Mouse (Mus musculus) right cerebral cortex, adult 18-20 months (tissue): ENCODE data around the gene Ccdc141.
A peak's percentile ranks its signal among the peaks of the same experiment; 100 is the strongest.

Experiments used
- DNase-seq: peaks from one replicate; pipeline ENCODE4 v3.0.0; 2022; ENCODE audit warnings: mixed read lengths

Ccdc141 gene

GRCm38 (mm10) chr2:77118102-77118501 is 52.3 kb downstream of the Ccdc141 start:
- DNase-seq = no peak

DNA sequence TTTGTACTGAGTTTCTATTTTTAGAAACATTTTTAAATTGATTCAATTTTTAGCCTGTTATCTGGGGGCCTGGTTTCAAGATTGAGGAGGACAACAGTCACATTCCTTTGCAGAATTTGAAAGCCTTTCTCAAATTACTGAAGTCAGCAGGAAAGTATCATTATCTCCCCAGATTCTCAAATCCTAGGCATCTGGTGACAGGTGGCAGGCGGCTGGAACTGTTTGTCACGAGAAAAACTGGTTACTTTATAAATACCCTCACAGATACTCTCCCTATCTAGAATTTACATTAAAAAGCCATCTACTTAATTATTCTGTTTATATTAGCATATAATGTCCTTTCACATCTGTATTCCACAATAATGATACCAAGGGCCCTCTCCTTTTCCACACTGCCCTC is 56.1 kb downstream of the Ccdc141 start:
- DNase-seq = no peak

GRCm38 (mm10) chr2:77113867-77114266 is 56.6 kb downstream of the Ccdc141 start:
- DNase-seq = no peak

- DNase-seq = no peak
These were observed 57.4 kb downstream of the Ccdc141 start for GRCm38 (mm10) chr2:77113026-77113425.

DNA sequence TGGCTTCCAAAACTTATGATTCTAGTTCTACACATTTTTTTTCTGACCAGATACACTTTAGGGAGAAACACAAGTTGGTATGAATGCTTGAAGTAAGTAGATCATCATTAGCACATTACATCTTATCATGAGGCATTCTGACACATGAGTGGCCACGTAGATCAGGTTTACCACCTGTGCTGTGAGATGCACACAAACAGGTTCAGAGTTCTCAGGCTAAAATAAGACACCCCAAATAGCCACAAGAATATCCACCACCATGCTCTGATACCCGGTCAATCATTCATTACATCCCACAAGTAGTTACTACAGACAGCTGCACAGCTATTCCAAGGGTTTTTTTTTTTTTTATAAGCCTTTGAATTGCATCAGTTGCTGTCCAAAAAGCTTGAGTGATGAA is 59.3 kb downstream of the Ccdc141 start:
- no peak for DNase-seq

DNA sequence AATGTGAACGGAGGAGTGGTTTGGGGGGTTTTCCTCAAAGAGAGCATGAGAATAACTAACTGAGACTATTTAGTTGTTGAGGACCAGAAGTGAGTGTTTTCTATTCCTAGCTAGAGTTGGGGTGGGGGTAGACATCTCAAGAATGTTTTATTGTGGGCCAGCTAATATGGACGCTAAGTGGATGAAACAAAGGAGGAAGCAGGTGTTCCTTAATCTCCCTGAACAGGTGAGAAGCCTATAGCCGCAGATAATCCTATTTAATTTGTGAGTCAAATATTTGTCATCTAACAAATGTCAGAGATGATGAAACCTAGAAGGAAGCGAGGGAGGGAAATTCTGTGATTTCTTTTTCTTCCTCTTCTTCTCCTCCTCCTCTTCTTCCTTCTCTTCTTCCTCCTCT is 60.1 kb downstream of the Ccdc141 start:
- DNase-seq = no peak

GRCm38 (mm10) chr2:77109506-77110123 is 60.8 kb downstream of the Ccdc141 start:
- DNase-seq = no peak

DNA sequence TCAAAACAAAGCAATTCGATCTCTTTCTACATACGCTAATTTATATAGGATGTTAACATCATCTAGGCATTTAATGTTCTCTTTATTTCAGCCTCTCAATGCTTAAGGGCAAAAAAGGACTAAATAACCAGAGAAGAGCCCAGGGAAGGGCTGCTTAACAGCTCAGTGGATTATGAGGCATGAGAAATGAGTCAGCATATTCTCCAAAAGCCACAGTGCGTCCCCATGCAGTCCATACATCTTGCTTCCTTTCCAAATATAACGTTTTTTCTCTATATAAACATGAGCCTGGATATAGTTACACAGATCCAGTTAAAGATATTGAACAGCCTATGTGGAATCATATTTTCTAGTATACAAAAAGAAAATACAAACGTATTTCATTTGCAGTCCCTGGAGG is 61.9 kb downstream of the Ccdc141 start:
- no peak for DNase-seq

DNA sequence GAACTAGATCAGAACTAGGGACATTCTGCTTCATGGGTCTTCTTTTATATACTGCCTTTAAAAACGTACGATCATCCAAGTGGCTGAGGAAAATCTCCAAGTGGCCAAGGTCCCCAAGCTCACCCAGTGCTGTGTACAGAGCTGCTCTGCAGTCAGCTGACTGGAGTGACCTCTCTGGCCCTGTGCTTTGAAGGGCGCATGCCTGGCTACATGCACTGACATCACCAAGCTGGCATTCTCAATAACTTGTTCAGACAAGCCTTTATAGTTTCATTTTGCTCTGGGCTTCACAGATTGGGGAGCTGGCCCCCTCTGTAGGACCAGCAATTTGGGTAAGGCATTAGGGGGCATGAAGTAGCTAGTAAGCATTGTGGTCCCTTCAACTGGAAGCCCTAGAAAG is 64.3 kb downstream of the Ccdc141 start:
- no peak for DNase-seq

GRCm38 (mm10) chr2:77105006-77105715 is 65.3 kb downstream of the Ccdc141 start:
- DNase-seq = no peak

- no peak for DNase-seq
These were observed 67.9 kb downstream of the Ccdc141 start for GRCm38 (mm10) chr2:77102516-77102915.

- DNase-seq = no peak
These were observed 70.6 kb downstream of the Ccdc141 start for GRCm38 (mm10) chr2:77099814-77100213.

DNA sequence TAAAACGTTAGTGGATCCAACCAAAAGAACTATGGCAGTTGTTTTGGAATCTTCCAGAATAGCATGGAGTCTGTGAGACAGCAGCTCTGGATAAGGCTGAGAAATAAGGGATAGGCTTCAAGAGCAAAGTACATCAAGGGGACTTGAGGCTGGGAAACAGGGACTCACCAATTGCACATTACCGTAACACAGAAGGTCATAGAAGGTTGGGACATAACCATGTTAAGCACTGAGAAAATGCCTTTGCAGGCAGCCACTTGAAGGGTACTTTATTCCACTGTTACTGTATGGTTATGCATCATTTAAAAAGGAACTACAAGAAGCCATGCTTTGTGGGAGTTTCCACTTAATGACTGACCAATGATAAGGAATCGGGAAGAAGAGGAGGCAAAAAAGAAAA is 71.7 kb downstream of the Ccdc141 start:
- DNase-seq = no peak

DNA sequence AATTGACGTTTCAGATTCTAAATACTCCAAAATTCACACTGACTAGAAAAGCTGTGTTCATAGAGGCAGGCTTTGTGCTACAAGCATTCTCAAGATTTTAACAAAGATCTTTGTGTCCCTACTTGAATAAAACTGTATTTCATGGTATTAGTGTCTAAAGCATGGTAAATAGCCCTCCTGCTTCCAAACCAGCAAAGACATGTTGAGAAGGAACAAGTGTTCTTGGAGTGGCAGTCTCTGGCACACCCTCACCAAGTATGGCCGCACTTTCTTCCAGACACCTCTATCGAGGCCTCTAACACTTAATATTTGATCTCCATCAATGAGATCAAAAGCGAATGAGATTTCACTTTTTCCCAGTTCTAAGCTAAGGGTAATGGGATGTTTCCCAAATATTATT is 78.7 kb downstream of the Ccdc141 start:
- DNase-seq = no peak

DNA sequence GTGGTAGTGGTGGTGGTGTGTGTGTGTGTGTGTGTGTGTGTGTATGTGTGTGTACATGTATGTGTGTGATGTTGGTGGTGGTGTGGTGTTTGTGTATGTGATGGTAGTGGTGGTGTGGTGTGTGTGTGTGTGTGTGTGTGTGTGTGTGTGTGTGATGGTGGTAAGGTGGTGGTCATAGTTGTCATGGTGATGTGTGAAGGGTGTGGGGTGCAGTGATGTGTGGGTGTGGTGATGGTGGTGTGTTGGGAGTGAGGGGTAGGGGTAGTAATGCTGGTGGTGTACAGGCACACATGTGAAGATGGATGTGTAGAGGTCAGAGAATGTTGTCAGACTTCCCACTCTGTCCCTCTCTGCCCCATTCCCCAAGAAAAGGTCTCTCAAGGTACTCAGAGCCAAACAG is 85.1 kb downstream of the Ccdc141 start:
- DNase-seq = no peak

GRCm38 (mm10) chr2:77084629-77085028 is 85.8 kb downstream of the Ccdc141 start:
- no peak for DNase-seq

- no peak for DNase-seq
These were observed 89.3 kb downstream of the Ccdc141 start for GRCm38 (mm10) chr2:77081156-77081555.

- DNase-seq = no peak
These were observed 89.8 kb downstream of the Ccdc141 start for GRCm38 (mm10) chr2:77080657-77081056.

GRCm38 (mm10) chr2:77078746-77079145 is 91.7 kb downstream of the Ccdc141 start:
- no peak for DNase-seq

DNA sequence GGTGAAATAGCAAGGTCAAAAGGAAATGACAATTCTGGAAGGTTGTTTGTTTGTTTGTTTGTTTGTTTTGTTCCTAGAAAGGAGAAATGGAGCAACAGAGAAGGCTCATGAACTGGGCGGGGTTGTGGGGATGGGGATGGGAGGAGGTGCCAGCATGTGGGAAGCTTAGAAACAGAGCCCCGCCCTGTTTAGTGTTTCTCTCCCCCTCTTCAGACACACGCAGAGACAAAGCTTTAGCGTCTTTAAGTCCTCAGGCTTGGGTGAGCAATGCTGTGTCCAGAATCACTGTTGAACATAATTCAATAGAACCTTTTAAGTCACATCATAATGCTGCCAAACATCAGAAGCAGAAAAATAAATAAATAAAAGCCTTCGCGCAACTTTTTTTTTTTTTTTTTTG is 96.1 kb downstream of the Ccdc141 start:
- no peak for DNase-seq

GRCm38 (mm10) chr2:77073930-77074329 is 96.5 kb downstream of the Ccdc141 start:
- DNase-seq = peak; percentile 17

DNA sequence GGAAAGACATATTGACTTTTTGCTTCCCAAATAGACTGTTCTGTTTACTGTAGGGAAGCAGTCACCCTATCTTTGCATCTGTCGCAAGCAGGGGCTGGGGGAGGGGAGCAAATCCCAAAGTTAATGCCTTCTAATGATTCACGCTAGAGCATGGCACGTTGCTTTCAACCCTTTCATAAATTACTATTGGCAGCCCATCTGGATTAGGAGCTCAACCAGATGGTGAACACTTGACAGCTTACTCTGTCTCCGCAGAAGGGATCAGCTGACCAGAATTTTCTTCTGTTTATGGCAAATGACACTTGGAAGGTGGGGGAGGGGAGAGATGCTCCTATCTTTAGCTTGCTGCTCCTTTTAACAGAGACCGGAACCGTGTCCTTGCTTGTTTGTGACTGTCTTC is 105.1 kb downstream of the Ccdc141 start:
- DNase-seq = no peak

DNA sequence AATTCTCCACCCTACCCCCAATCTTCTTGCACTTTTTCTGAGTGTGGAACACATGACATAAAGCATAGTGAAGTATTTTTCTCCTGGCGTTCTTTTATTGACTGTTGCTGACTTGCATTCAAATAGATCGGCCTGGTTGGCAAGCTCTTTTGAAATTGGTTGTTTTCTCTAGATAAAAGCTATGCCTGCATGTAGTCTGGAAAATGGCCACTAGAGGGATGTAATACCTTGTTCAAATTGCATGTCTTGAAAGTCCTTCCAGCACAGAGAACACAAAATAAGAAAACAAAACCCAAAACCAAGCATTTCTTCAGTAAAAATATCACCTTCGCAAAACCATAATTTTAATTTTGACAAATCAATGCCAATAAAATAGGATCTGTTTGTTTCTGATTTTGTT is 108.6 kb downstream of the Ccdc141 start:
- DNase-seq = peak; percentile 26

GRCm38 (mm10) chr2:77059596-77059995 is 110.8 kb downstream of the Ccdc141 start:
- DNase-seq = no peak

DNA sequence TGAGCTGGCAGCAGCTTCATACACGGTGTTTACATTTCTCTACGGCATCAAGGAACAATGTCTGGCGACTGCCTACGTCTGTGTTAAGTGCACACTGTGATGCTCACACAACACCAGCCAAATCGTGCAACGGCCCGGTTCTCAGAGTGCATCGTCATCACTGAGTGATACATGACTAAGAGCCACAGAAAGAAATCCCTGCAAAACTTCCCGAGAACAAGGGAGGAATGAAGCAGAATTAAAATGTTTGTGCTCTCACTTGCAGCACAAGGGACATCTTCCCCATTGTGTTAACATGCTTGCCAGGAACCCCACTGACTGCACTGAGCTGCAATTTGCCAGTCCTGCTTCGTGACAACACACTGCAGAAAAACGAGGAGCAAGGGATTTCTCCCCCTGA is 114.1 kb downstream of the Ccdc141 start:
- DNase-seq = peak; percentile 50
